Mouse (Mus musculus): ENCODE measurements at regions not wholly inside any gene's neighbourhood (a gene's known extent, or its start where the extent isn't known, plus 50 kb on each side); places are given as distances from the start of the nearest gene placed in this dataset.

DNA sequence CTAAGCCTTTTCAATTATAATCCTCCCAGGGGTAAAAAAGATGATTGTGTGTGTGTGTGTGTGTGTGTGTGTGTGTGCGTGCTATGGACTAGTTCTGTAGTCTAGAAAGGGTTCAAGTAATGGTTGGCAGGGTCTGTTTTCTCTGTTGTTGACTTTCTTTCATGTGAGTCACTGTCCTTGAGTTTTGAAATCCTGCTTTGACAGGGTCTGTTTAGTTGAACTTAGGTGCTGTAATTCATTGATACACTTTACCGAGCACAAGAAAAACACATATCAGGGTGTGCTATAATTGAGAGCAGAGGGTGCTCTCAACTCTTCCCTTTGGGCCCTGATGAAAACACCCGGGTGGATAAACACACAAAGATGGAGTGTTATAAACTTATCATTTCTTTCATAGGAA lies 132.7 kb upstream of the Tab2 start:
- Histone ChIP-seq H3K4me3 (ENCODE audit: insufficient read depth, poor library complexity, severe bottlenecking) (no peak overlapping the region), H3K79me3 (ENCODE audit: low read depth) (no peaks in the 10 kb centered on the region), H3K79me2 (ENCODE audit: control insufficient read depth, insufficient read depth) (no peaks in the 10 kb centered on the region), H3K27me3 (ENCODE audit: control insufficient read depth, insufficient read depth, insufficient read length) (no peaks in the 10 kb centered on the region), H3K36me3 (ENCODE audit: control insufficient read depth, insufficient read depth) (no peaks in the 10 kb centered on the region), H3ac (ENCODE audit: control insufficient read depth, insufficient read length, low read depth) (no peak overlapping the region)
- TF ChIP-seq CTCF (IDR thresholded peaks at IDR 0.05; ENCODE audit: control insufficient read depth, insufficient read depth, insufficient read length) (no peak), FOSL1 (IDR thresholded peaks at IDR 0.05; ENCODE audit: insufficient read depth, low read length, poor library complexity, severe bottlenecking) (no peak), MYOG (IDR thresholded peaks at IDR 0.05; ENCODE audit: control insufficient read depth, extremely low read depth, insufficient read length) (no peak), MAX (IDR thresholded peaks at IDR 0.05) (no peak), MYOD1 (IDR thresholded peaks at IDR 0.05; ENCODE audit: control insufficient read depth, insufficient read length, low read depth) (no peak), USF1 (IDR thresholded peaks at IDR 0.05; ENCODE audit: low read depth) (no peak), CEBPB (IDR thresholded peaks at IDR 0.05; ENCODE audit: low read depth) (no peak)

DNA sequence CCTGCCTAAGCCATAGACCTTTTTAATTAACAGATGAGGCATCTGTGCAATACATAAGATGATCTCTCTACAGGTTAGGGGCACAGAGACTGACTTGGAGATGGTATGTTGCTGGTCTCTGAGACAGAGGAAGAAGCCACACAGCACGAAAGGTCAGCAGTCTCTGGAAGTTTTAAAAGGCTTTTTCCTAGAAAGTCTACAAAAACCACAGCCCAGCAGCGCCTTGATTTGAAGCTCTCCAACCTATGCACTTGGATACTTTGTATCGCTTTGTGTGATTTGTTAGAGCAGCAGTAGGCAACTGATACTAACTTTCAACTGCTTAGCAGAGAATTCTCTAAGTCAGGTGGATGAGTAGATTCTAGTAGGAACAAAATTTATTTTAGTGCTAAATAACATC lies 132.3 kb upstream of the Tab2 start:
- Histone ChIP-seq H3K4me3 (ENCODE audit: insufficient read depth, poor library complexity, severe bottlenecking) (no peak overlapping the region), H3K79me3 (ENCODE audit: low read depth) (no peaks in the 10 kb centered on the region), H3ac (ENCODE audit: control insufficient read depth, insufficient read length, low read depth) (no peak overlapping the region), H3K79me2 (ENCODE audit: control insufficient read depth, insufficient read depth) (no peaks in the 10 kb centered on the region), H3K36me3 (ENCODE audit: control insufficient read depth, insufficient read depth) (no peaks in the 10 kb centered on the region), H3K27me3 (ENCODE audit: control insufficient read depth, insufficient read depth, insufficient read length) (no peaks in the 10 kb centered on the region)
- TF ChIP-seq CEBPB (IDR thresholded peaks at IDR 0.05; ENCODE audit: low read depth) (no peak), CTCF (IDR thresholded peaks at IDR 0.05; ENCODE audit: control insufficient read depth, insufficient read depth, insufficient read length) (no peak), MYOD1 (IDR thresholded peaks at IDR 0.05; ENCODE audit: control insufficient read depth, insufficient read length, low read depth) (no peak), FOSL1 (IDR thresholded peaks at IDR 0.05; ENCODE audit: insufficient read depth, low read length, poor library complexity, severe bottlenecking) (no peak), MYOG (IDR thresholded peaks at IDR 0.05; ENCODE audit: control insufficient read depth, extremely low read depth, insufficient read length) (no peak), MAX (IDR thresholded peaks at IDR 0.05) (no peak), USF1 (IDR thresholded peaks at IDR 0.05; ENCODE audit: low read depth) (no peak)

DNA sequence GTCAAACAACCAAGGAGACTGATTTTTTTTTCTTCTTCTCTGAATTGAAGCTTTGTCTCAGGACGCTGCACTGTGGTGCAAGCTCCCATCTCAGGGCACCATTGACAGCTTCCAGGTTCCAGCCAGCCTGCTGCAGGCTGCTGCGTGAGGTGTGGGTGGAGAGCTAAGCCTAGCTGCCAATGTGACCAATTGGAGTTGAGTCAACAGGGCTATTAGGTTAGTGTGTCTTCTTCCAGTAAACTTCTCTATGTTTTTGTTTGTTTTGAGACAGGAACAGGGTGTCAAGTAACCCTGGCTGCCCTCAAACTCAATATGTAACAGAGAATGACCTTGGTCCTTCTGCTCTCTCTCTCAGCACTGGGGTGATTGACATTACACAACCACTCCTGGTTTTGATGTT lies 131.1 kb upstream of the Tab2 start:
- Histone ChIP-seq H3K27me3 (ENCODE audit: control insufficient read depth, insufficient read depth, insufficient read length) (no peaks in the 10 kb centered on the region), H3ac (ENCODE audit: control insufficient read depth, insufficient read length, low read depth) (no peak overlapping the region), H3K79me2 (ENCODE audit: control insufficient read depth, insufficient read depth) (no peaks in the 10 kb centered on the region), H3K79me3 (ENCODE audit: low read depth) (no peaks in the 10 kb centered on the region), H3K36me3 (ENCODE audit: control insufficient read depth, insufficient read depth) (no peaks in the 10 kb centered on the region), H3K4me3 (ENCODE audit: insufficient read depth, poor library complexity, severe bottlenecking) (no peak overlapping the region)
- TF ChIP-seq CTCF (IDR thresholded peaks at IDR 0.05; ENCODE audit: control insufficient read depth, insufficient read depth, insufficient read length) (no peak), CEBPB (IDR thresholded peaks at IDR 0.05; ENCODE audit: low read depth) (no peak), MAX (IDR thresholded peaks at IDR 0.05) (no peak), MYOD1 (IDR thresholded peaks at IDR 0.05; ENCODE audit: control insufficient read depth, insufficient read length, low read depth) (no peak), USF1 (IDR thresholded peaks at IDR 0.05; ENCODE audit: low read depth) (no peak), FOSL1 (IDR thresholded peaks at IDR 0.05; ENCODE audit: insufficient read depth, low read length, poor library complexity, severe bottlenecking) (no peak), MYOG (IDR thresholded peaks at IDR 0.05; ENCODE audit: control insufficient read depth, extremely low read depth, insufficient read length) (no peak)

DNA sequence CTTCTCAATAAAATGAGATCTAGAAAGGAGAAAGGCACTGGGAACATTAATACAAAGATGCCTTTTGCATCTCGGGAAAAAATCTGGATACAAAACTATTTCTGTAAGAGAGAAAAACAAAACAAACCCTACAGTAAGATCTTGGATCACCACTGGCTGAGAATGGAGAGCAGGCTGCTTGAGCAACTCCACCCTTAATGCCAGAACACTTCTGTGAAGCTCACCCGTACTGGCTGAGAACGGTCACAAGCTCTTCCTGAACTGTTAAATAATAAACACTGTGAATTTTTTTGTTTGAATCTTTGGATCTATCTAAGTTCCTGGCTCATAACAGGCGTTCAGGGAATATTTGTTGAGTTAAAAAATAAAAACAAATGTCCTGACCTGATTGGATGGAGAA lies 130.4 kb upstream of the Tab2 start:
- Histone ChIP-seq H3ac (ENCODE audit: control insufficient read depth, insufficient read length, low read depth) (no peak overlapping the region), H3K36me3 (ENCODE audit: control insufficient read depth, insufficient read depth) (no peaks in the 10 kb centered on the region), H3K27me3 (ENCODE audit: control insufficient read depth, insufficient read depth, insufficient read length) (no peaks in the 10 kb centered on the region), H3K79me2 (ENCODE audit: control insufficient read depth, insufficient read depth) (no peaks in the 10 kb centered on the region), H3K4me3 (ENCODE audit: insufficient read depth, poor library complexity, severe bottlenecking) (no peak overlapping the region), H3K79me3 (ENCODE audit: low read depth) (no peaks in the 10 kb centered on the region)
- TF ChIP-seq MYOD1 (IDR thresholded peaks at IDR 0.05; ENCODE audit: control insufficient read depth, insufficient read length, low read depth): no peak
- no peak for TF ChIP-seq CEBPB (IDR thresholded peaks at IDR 0.05; ENCODE audit: low read depth)
- TF ChIP-seq FOSL1 (IDR thresholded peaks at IDR 0.05; ENCODE audit: insufficient read depth, low read length, poor library complexity, severe bottlenecking): no peak
- no peak for TF ChIP-seq MYOG (IDR thresholded peaks at IDR 0.05; ENCODE audit: control insufficient read depth, extremely low read depth, insufficient read length)
- TF ChIP-seq USF1 (IDR thresholded peaks at IDR 0.05; ENCODE audit: low read depth): no peak
- TF ChIP-seq MAX (IDR thresholded peaks at IDR 0.05): no peak
- TF ChIP-seq CTCF (IDR thresholded peaks at IDR 0.05; ENCODE audit: control insufficient read depth, insufficient read depth, insufficient read length): no peak

DNA sequence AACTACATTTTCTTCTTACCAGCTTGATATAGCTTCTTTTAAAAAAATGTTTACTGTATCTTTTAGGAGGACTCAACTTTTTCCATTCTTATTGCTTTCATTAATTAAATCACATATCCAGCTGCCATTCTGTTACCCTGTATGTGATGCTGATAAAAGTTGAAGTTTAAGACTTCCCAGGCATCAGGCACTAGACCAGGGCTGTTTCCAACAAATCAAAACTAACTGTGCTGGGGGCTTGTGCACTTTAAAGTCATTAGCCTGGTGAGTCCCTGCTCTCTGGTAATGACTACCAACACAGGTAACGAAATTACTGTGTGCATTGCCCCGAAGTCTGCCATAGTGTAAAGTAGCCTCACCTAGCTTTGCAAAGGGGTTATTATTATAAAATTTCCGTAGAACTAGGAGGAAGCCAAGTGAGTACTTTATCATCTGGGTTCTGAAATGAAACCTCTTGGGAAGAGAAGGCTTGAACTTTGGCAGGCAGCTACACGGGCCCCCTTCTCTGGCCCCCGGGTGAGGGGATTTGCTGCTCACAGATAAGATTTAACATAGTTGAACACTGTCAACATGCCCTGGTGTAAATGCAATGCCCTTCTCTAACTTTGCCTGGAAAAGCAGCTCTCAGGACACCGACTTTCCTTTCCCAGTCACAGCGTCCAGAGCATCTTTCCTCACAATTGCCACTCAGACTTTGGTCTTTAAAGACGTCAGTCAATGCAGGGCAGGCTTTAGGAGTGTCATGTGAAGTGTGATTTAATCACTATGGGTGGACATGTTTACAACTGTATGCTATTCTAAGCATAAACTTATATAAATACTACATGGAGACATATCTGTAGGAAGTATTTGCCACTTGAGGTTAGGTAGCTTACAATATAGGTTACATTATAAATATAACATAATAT lies 122.1 kb upstream of the Tab2 start:
- no peak overlapping the region for H3ac ChIP-seq (ENCODE audit: control insufficient read depth, insufficient read length, low read depth)
- TF ChIP-seq MYOG (IDR thresholded peaks at IDR 0.05; ENCODE audit: control insufficient read depth, extremely low read depth, insufficient read length): no peak
- no peak for TF ChIP-seq CTCF (IDR thresholded peaks at IDR 0.05; ENCODE audit: control insufficient read depth, insufficient read depth, insufficient read length)
- TF ChIP-seq MYOD1 (IDR thresholded peaks at IDR 0.05; ENCODE audit: control insufficient read depth, insufficient read length, low read depth): no peak
- no peak for TF ChIP-seq FOSL1 (IDR thresholded peaks at IDR 0.05; ENCODE audit: insufficient read depth, low read length, poor library complexity, severe bottlenecking)
- TF ChIP-seq USF1 (IDR thresholded peaks at IDR 0.05; ENCODE audit: low read depth): no peak
- no peak for TF ChIP-seq MAX (IDR thresholded peaks at IDR 0.05)
- no peak for TF ChIP-seq CEBPB (IDR thresholded peaks at IDR 0.05; ENCODE audit: low read depth)
- H3K79me2 ChIP-seq (ENCODE audit: control insufficient read depth, insufficient read depth): no peaks in the 10 kb centered on the region
- H3K36me3 ChIP-seq (ENCODE audit: control insufficient read depth, insufficient read depth): no peaks in the 10 kb centered on the region
- no peaks in the 10 kb centered on the region for H3K27me3 ChIP-seq (ENCODE audit: control insufficient read depth, insufficient read depth, insufficient read length)
- no peaks in the 10 kb centered on the region for H3K79me3 ChIP-seq (ENCODE audit: low read depth)
- no peak overlapping the region for H3K4me3 ChIP-seq (ENCODE audit: insufficient read depth, poor library complexity, severe bottlenecking)
